Mouse (Mus musculus) testis, adult 2 months (tissue): Measurements from ENCODE around the gene Stpg4. TPM values are rescaled to one million over a fixed set of nuclear protein-coding genes. Genes with fewer than 3 reads are reported as not detected.

Experiments used
- H3K27ac ChIP-seq: fragments of 200-500 bp; 2 replicates; pipeline ENCODE4 v1.5.1; 2012; ENCODE audit warnings: low read depth, low read length; ENCODE audit not compliant: control insufficient read depth, insufficient read depth
- H3K27me3 ChIP-seq: fragments of 200-500 bp; 2 replicates; pipeline ENCODE4 v1.6.1; 2012; ENCODE audit warnings: mild to moderate bottlenecking, low read length, moderate library complexity; ENCODE audit not compliant: control insufficient read depth, insufficient read depth
- H3K36me3 ChIP-seq: fragments of 200-500 bp; 2 replicates; pipeline ENCODE4 v1.6.1; 2012; ENCODE audit warnings: mild to moderate bottlenecking, low read length; ENCODE audit not compliant: control insufficient read depth, insufficient read depth
- H3K4me1 ChIP-seq: fragments of 200-500 bp; 2 replicates; pipeline ENCODE4 v1.6.1; 2012; ENCODE audit warnings: low read length; ENCODE audit not compliant: control insufficient read depth, insufficient read depth
- H3K4me3 ChIP-seq: fragments of 200-500 bp; 2 replicates; pipeline ENCODE4 v1.5.1; 2012; ENCODE audit warnings: low read depth, mild to moderate bottlenecking, low read length, moderate library complexity, mixed read lengths; ENCODE audit not compliant: control insufficient read depth
- CTCF ChIP-seq: fragments of 200-500 bp; IDR thresholded peaks from 2 replicates; pipeline ENCODE4 v1.5.1; 2012; ENCODE audit warnings: low read depth, mild to moderate bottlenecking, inconsistent platforms, low read length, moderate library complexity; ENCODE audit not compliant: control insufficient read depth, insufficient read depth, insufficient replicate concordance
- POLR2A ChIP-seq: fragments of 200-500 bp; IDR thresholded peaks from 2 replicates; pipeline ENCODE4 v1.6.1; 2012; ENCODE audit warnings: low read depth, mild to moderate bottlenecking, inconsistent platforms, low read length, moderate library complexity; ENCODE audit not compliant: control insufficient read depth
- polyA plus RNA-seq: library from polyadenylated mRNA; depleted of rRNA; stranded (reverse); fragments of >200 nt; gene quantifications from 2 replicates; pipeline ENCODE4 v1.2.3, GENCODE M21; 2012

Gene Stpg4
- polyA plus RNA-seq, 1 experiment = 382 TPM

GRCm38 (mm10) chr17:87458911-87459749 is 31.6 kb upstream of the Stpg4 start:
- Histone ChIP-seq H3K36me3 (no peaks in the 10 kb centered on the region), H3K4me3 (no peak overlapping the region), H3K4me1 (peaks cover 5% of the 10 kb centered on the region), H3K27ac (peak overlapping the region; percentile 88), H3K27me3 (no peaks in the 10 kb centered on the region)
- TF ChIP-seq CTCF (no peak), POLR2A (0 out of 2 replicates have a peak, but pooled peaks have one; percentile 41)

GRCm38 (mm10) chr17:87457961-87458360 is 30.4 kb upstream of the Stpg4 start:
- Histone ChIP-seq H3K4me1 (peaks cover 5% of the 10 kb centered on the region), H3K27ac (no peak overlapping the region), H3K36me3 (no peaks in the 10 kb centered on the region), H3K27me3 (no peaks in the 10 kb centered on the region), H3K4me3 (no peak overlapping the region)
- TF ChIP-seq POLR2A (no peak), CTCF (no peak)

GRCm38 (mm10) chr17:87454121-87454520 is 26.6 kb upstream of the Stpg4 start:
- Histone ChIP-seq H3K36me3 (no peaks in the 10 kb centered on the region), H3K4me3 (no peak overlapping the region), H3K4me1 (no peaks in the 10 kb centered on the region), H3K27me3 (no peaks in the 10 kb centered on the region), H3K27ac (no peak overlapping the region)
- TF ChIP-seq CTCF = no peak
- no peak for TF ChIP-seq POLR2A

- Histone ChIP-seq H3K4me1 (no peaks in the 10 kb centered on the region), H3K4me3 (no peak overlapping the region), H3K36me3 (no peaks in the 10 kb centered on the region), H3K27ac (no peak overlapping the region), H3K27me3 (no peaks in the 10 kb centered on the region)
- TF ChIP-seq CTCF = no peak
- TF ChIP-seq POLR2A = no peak
Measured at GRCm38 (mm10) chr17:87453336-87453735, 25.8 kb upstream of the Stpg4 start.

- TF ChIP-seq POLR2A (no peak), CTCF (no peak)
- Histone ChIP-seq H3K4me1 (peaks cover 2% of the 10 kb centered on the region; the same call in 1 of the 2 replicates), H3K27ac (no peak overlapping the region), H3K36me3 (peaks cover 2% of the 10 kb centered on the region), H3K4me3 (no peak overlapping the region), H3K27me3 (no peaks in the 10 kb centered on the region)
Measured at GRCm38 (mm10) chr17:87448881-87449280, 21.3 kb upstream of the Stpg4 start.

- H3K27me3 ChIP-seq = no peaks in the 10 kb centered on the region
- H3K4me3 ChIP-seq = peak overlapping the region; percentile 84; the same call in 1 of the 2 replicates
- peaks cover 2% of the 10 kb centered on the region; the same call in 1 of the 2 replicates for H3K4me1 ChIP-seq
- TF ChIP-seq POLR2A (no peak), CTCF (no peak)
- peak overlapping the region; percentile 99 for H3K27ac ChIP-seq
- peaks cover 2% of the 10 kb centered on the region for H3K36me3 ChIP-seq
Measured at GRCm38 (mm10) chr17:87448339-87448738, 20.8 kb upstream of the Stpg4 start.

GRCm38 (mm10) chr17:87447612-87448200 is 20.2 kb upstream of the Stpg4 start:
- TF ChIP-seq POLR2A (no peak), CTCF (no peak)
- peak overlapping the region; percentile 84 for H3K4me3 ChIP-seq
- peak overlapping the region; percentile 99 for H3K27ac ChIP-seq
- H3K4me1 ChIP-seq = peaks cover 2% of the 10 kb centered on the region; the same call in 1 of the 2 replicates
- no peaks in the 10 kb centered on the region for H3K27me3 ChIP-seq
- peaks cover 2% of the 10 kb centered on the region for H3K36me3 ChIP-seq
